Mouse (Mus musculus) megakaryocyte, embryonic 14.5 days (primary cell): ENCODE measurements around the gene Akap13. TPM values are rescaled to one million over a fixed set of nuclear protein-coding genes. Genes with fewer than 3 reads are reported as not detected.

ENCODE experiments used
- H3K27me3 ChIP-seq: replicated peaks from 2 replicates; pipeline ENCODE3; 2012; ENCODE audit warnings: inconsistent platforms
- H3K36me3 ChIP-seq: replicated peaks from 2 replicates; pipeline ENCODE3; 2012; ENCODE audit warnings: low read length, inconsistent platforms, mixed read lengths
- H3K4me1 ChIP-seq: 2 replicates; pipeline ENCODE4 v1.6.1; 2012; ENCODE audit warnings: inconsistent platforms
- H3K4me3 ChIP-seq: replicated peaks from 2 replicates; pipeline ENCODE3; 2012; ENCODE audit warnings: moderate library complexity, mild to moderate bottlenecking, inconsistent platforms
- H3K9me3 ChIP-seq: 2 replicates; pipeline ENCODE4 v1.6.1; 2012; ENCODE audit warnings: inconsistent platforms
- FLI1 ChIP-seq: IDR thresholded peaks from 2 replicates; pipeline ENCODE4 v1.6.1; 2012; ENCODE audit warnings: low read length, inconsistent platforms, mixed read lengths
- GATA1 ChIP-seq: IDR thresholded peaks from 3 replicates; pipeline ENCODE4 v1.6.1; 2012; ENCODE audit warnings: mixed read lengths, low read length, inconsistent platforms, borderline replicate concordance
- polyA plus RNA-seq: library from polyadenylated mRNA; stranded (reverse); fragments of >175 nt; gene quantifications from 2 replicates; pipeline ENCODE4 v1.2.3, GENCODE M21; 2012; ENCODE audit warnings: low replicate concordance; ENCODE audit not compliant: insufficient read depth

Akap13 gene
- polyA plus RNA-seq, 1 experiment, result 9.5 TPM

GRCm38 (mm10) chr7:75653684-75654317 is 198.5 kb downstream of the Akap13 start:
- H3K9me3 ChIP-seq, result no peaks in the 10 kb centered on the region
- peak overlapping the region; percentile 51 for H3K4me3 ChIP-seq
- H3K36me3 ChIP-seq, result peaks cover 44% of the 10 kb centered on the region
- TF ChIP-seq GATA1 (no peak), FLI1 (no peak)
- no peaks in the 10 kb centered on the region for H3K27me3 ChIP-seq
- H3K4me1 ChIP-seq, result peaks cover 74% of the 10 kb centered on the region

GRCm38 (mm10) chr7:75655180-75656074 is 200.1 kb downstream of the Akap13 start:
- Histone ChIP-seq H3K4me1 (peaks cover 61% of the 10 kb centered on the region), H3K27me3 (no peaks in the 10 kb centered on the region), H3K4me3 (peak overlapping the region; percentile 91), H3K9me3 (no peaks in the 10 kb centered on the region), H3K36me3 (peaks cover 38% of the 10 kb centered on the region)
- TF ChIP-seq FLI1 (no peak), GATA1 (no peak)

GRCm38 (mm10) chr7:75656297-75656852 is 201.0 kb downstream of the Akap13 start:
- Histone ChIP-seq H3K4me3 (peak overlapping the region; percentile 91), H3K9me3 (no peaks in the 10 kb centered on the region), H3K27me3 (no peaks in the 10 kb centered on the region), H3K36me3 (peaks cover 32% of the 10 kb centered on the region), H3K4me1 (peaks cover 58% of the 10 kb centered on the region)
- TF ChIP-seq FLI1 (no peak), GATA1 (no peak)

GRCm38 (mm10) chr7:75656896-75657295 is 201.6 kb downstream of the Akap13 start:
- TF ChIP-seq FLI1, result no peak
- TF ChIP-seq GATA1, result no peak
- H3K27me3 ChIP-seq, result no peaks in the 10 kb centered on the region
- H3K4me3 ChIP-seq, result peak overlapping the region; percentile 91
- H3K9me3 ChIP-seq, result no peaks in the 10 kb centered on the region
- peaks cover 32% of the 10 kb centered on the region for H3K36me3 ChIP-seq
- H3K4me1 ChIP-seq, result peaks cover 57% of the 10 kb centered on the region

- Histone ChIP-seq H3K9me3 (no peaks in the 10 kb centered on the region), H3K36me3 (peaks cover 67% of the 10 kb centered on the region), H3K4me3 (no peak overlapping the region), H3K27me3 (no peaks in the 10 kb centered on the region), H3K4me1 (peaks cover 48% of the 10 kb centered on the region)
- TF ChIP-seq FLI1 (no peak), GATA1 (no peak)
Observed at GRCm38 (mm10) chr7:75664455-75664854, 209.1 kb downstream of the Akap13 start.

- peaks cover 78% of the 10 kb centered on the region for H3K36me3 ChIP-seq
- peaks cover 50% of the 10 kb centered on the region for H3K4me1 ChIP-seq
- no peaks in the 10 kb centered on the region for H3K27me3 ChIP-seq
- H3K9me3 ChIP-seq, result no peaks in the 10 kb centered on the region
- peak overlapping the region; percentile 60 for H3K4me3 ChIP-seq
- TF ChIP-seq GATA1 (no peak), FLI1 (no peak)
Observed at GRCm38 (mm10) chr7:75666982-75667381, 211.6 kb downstream of the Akap13 start.

DNA sequence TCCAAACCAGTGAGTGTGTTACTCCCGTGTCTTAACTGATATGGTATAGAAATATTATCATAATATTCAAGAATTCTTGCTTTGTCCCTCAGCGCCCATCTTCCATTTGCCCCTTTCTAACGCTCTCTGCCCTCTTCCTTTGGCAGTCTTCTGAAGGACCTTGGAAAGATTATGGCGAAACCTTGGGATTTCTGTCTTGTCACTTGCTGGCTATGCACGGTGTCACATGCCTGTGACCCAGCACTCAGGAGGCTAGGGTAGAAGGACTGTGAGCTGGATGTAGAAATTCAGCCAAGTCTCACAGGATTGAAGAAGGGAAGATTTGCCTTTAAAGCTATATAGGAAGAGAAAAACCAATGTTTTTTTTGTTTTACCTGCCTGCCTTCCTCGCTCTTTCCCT is 212.2 kb downstream of the Akap13 start:
- Histone ChIP-seq H3K4me1 (peaks cover 44% of the 10 kb centered on the region), H3K4me3 (peak overlapping the region; percentile 60), H3K9me3 (no peaks in the 10 kb centered on the region), H3K27me3 (no peaks in the 10 kb centered on the region), H3K36me3 (peaks cover 72% of the 10 kb centered on the region)
- TF ChIP-seq FLI1, result no peak
- no peak for TF ChIP-seq GATA1

- Histone ChIP-seq H3K27me3 (no peaks in the 10 kb centered on the region), H3K4me3 (no peak overlapping the region), H3K36me3 (peaks cover 72% of the 10 kb centered on the region), H3K9me3 (no peaks in the 10 kb centered on the region), H3K4me1 (peaks cover 42% of the 10 kb centered on the region)
- TF ChIP-seq GATA1, result no peak
Observed at GRCm38 (mm10) chr7:75668396-75668795, 213.1 kb downstream of the Akap13 start.

DNA sequence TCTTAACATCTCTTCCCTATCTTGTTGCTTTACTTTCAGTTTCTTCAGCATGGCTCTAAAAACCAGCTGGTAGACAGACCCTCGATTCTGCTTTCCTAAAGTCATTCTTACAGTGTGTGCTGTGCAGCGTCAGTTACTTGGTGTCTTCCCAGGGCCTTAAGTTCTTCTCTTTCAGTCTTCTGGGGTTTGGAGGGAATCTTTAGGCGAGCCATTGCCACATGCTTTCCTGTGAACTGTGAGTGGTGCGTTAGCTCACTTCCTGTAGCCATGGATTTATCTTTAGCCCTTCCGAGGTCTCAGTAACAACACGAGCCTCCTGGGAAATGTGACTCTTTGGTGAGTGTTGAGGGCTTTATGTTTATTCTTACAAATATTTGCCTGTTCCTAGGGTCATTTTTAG is 214.1 kb downstream of the Akap13 start:
- H3K9me3 ChIP-seq, result no peaks in the 10 kb centered on the region
- peaks cover 38% of the 10 kb centered on the region for H3K4me1 ChIP-seq
- H3K4me3 ChIP-seq, result peak overlapping the region; percentile 63
- no peak for TF ChIP-seq FLI1
- no peak for TF ChIP-seq GATA1
- peaks cover 71% of the 10 kb centered on the region for H3K36me3 ChIP-seq
- no peaks in the 10 kb centered on the region for H3K27me3 ChIP-seq

- H3K4me3 ChIP-seq, result no peak overlapping the region
- H3K4me1 ChIP-seq, result peaks cover 14% of the 10 kb centered on the region
- H3K9me3 ChIP-seq, result no peaks in the 10 kb centered on the region
- H3K27me3 ChIP-seq, result no peaks in the 10 kb centered on the region
- H3K36me3 ChIP-seq, result peaks cover 90% of the 10 kb centered on the region
- no peak for TF ChIP-seq FLI1
- TF ChIP-seq GATA1, result no peak
Observed at GRCm38 (mm10) chr7:75679631-75680030, 224.3 kb downstream of the Akap13 start.
